Mouse (Mus musculus) heart, adult 2 months (tissue): Measurements from ENCODE around the gene Phlpp2. TPM values are rescaled to one million over a fixed set of nuclear protein-coding genes. Genes with fewer than 3 reads are reported as not detected.

Experiments
- DNase-seq, 2 experiments: peaks; one replicate each; pipeline ENCODE4 v3.0.0; 2021
- H3K27ac ChIP-seq: fragments of 200-600 bp; 2 replicates; pipeline ENCODE4 v1.8.1; 2022
- H3K27me3 ChIP-seq: fragments of 200-500 bp; 2 replicates; pipeline ENCODE4 v1.6.1; 2012; ENCODE audit warnings: mild to moderate bottlenecking, low read length, inconsistent platforms, mixed read lengths; ENCODE audit not compliant: control insufficient read depth, insufficient read depth
- H3K36me3 ChIP-seq: fragments of 200-500 bp; 2 replicates; pipeline ENCODE4 v1.6.1; 2012; ENCODE audit warnings: low read length, inconsistent platforms; ENCODE audit not compliant: control insufficient read depth, insufficient read depth
- H3K4me1 ChIP-seq: fragments of 200-500 bp; 2 replicates; pipeline ENCODE4 v1.6.1; 2011; ENCODE audit warnings: low read length; ENCODE audit not compliant: control insufficient read depth, insufficient read depth
- H3K4me3 ChIP-seq: fragments of 200-600 bp; 2 replicates; pipeline ENCODE4 v1.8.1; 2022
- H3K79me2 ChIP-seq: fragments of 200-500 bp; replicated peaks from 2 replicates; pipeline ENCODE4 v1.6.1; 2012; ENCODE audit warnings: mild to moderate bottlenecking, inconsistent platforms, low read length, moderate library complexity, mixed read lengths; ENCODE audit not compliant: control insufficient read depth, insufficient read depth
- H3K9ac ChIP-seq: fragments of 200-500 bp; 2 replicates; pipeline ENCODE4 v1.6.1; 2012; ENCODE audit warnings: low read depth, mild to moderate bottlenecking, control low read depth, inconsistent platforms, low read length, mixed read lengths
- CTCF ChIP-seq: fragments of 200-600 bp; IDR thresholded peaks from 2 replicates; pipeline ENCODE4 v1.8.1; 2022; ENCODE audit warnings: antibody characterized with exemption, mild to moderate bottlenecking, moderate library complexity
- EP300 ChIP-seq: fragments of 200-500 bp; IDR thresholded peaks from 2 replicates; pipeline ENCODE4 v1.6.1; 2011; ENCODE audit warnings: low read depth, low read length, control low read depth; ENCODE audit not compliant: insufficient read depth
- POLR2A ChIP-seq: fragments of 200-500 bp; IDR thresholded peaks from 2 replicates; pipeline ENCODE4 v1.6.1; 2011; ENCODE audit warnings: mild to moderate bottlenecking, low read depth, low read length, control low read depth; ENCODE audit not compliant: insufficient read depth
- WGBS: fragments of 180-500 bp; shearing (Covaris S2); methylation state at CpG from one replicate; pipeline ENCODE4 v1.1.7; 2018; 5-methylcytosine and 5-hydroxymethylcytosine counted together
- intact Hi-C: fragments of 180-260 bp; cut with DNase I; formaldehyde crosslinking; loops from one replicate; pipeline ENCODE4 v1.15.1; 2025
- polyA plus RNA-seq: library from polyadenylated mRNA; depleted of rRNA; stranded (reverse); fragments of >200 nt; gene quantifications from 2 replicates; pipeline ENCODE4 v1.2.3, GENCODE M21; 2012
- total RNA-seq, 2 experiments: library from RNA; stranded (reverse); gene quantifications; 2 replicates each; pipeline ENCODE4 v1.2.3; 2021

Phlpp2 gene
- total and polyA plus RNA-seq, 3 experiments = 2.1 to 4.6 (median 3.2) TPM

DNA sequence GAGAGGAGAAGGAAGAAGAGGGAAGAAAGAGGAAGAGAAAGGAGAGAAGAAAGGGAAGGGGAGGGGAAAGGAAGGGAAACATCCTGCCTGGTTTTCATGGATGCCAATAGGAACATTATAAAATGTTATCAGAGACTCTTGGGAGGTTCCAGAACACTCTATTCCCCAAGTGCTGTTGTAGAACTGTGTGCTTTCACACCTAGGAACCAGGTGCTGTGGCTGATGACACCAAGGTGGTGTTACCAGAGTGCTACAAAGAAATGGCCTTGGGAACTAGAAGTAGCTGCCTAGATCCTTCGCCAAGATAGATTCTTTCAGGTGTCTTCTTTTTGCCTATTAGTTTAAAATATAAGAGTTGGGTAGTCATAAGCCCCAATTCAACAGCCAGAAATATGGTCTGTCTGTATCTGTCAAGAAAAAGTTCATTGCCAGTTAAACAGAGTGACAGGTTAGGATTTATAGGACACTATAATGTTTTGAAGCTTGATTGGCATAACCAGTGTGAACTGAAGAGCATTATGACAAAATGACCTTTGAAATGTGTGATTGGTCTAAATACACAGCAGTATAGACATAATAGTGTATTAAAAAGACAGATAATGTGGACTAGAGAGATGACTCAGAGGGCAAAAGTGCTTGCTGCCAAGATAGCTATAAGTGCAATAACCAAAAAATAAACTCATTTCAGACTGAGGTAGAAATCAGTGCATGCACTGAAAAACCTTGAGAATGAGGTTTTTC lies 36.8 kb downstream of the Phlpp2 start:
- Histone ChIP-seq H3K27ac (no peak overlapping the region), H3K4me3 (no peak overlapping the region), H3K9ac (no peak overlapping the region), H3K79me2 (no peaks in the 10 kb centered on the region), H3K27me3 (no peaks in the 10 kb centered on the region), H3K4me1 (no peaks in the 10 kb centered on the region), H3K36me3 (no peaks in the 10 kb centered on the region; the same call in 1 of the 2 replicates)
- WGBS = 97% methylated on average over 1 of the region's 1 CpGs
- intact Hi-C loops = no loop called here
- DNase-seq = no peak
- TF ChIP-seq EP300 (no peak), POLR2A (no peak), CTCF (no peak)

DNA sequence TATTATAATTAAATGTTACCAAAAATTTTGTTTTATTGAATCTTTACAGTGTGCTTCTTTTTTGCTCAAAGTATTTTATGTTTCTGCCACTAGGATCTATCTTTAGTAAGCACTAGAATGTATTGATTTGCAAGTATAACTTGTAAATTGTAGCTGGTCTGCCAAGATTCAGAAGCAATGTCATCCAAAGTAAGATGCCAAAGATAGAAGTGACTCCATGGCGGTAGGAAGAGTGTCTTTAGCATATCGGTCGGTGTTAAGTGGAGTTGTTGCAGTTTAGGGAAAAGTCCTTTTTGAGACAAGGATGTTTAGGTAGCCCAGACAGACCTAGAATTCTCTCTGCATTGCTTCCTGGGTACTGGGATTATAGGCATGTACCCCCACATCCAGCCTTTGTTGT lies 38.6 kb downstream of the Phlpp2 start:
- Histone ChIP-seq H3K79me2 (no peaks in the 10 kb centered on the region), H3K4me3 (no peak overlapping the region), H3K36me3 (no peaks in the 10 kb centered on the region; the same call in 1 of the 2 replicates), H3K27ac (no peak overlapping the region), H3K27me3 (no peaks in the 10 kb centered on the region), H3K9ac (no peak overlapping the region), H3K4me1 (no peaks in the 10 kb centered on the region)
- WGBS = 94% methylated on average over 3 of the region's 3 CpGs
- DNase-seq = no peak
- intact Hi-C loops = no loop called here
- TF ChIP-seq POLR2A = no peak
- TF ChIP-seq EP300 = no peak
- no peak for TF ChIP-seq CTCF

DNA sequence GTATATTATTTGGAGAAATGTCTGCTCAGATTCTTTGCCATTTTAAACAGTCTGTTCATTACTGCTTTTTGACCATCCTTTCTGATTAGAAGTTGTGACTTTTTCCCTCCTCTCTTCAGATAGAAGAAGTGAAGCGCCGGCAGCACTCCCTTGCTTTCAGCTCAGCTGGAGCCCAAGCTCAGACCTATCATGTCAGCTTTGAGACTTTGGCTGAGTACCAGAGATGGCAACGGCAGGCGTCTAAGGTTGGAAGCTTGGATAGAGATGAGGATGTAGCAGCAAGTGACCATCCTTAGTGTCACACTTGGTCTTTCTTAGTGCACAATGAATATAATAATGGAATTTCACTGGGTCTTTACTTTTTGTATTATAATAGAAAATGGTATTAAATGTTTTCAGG lies 39.0 kb downstream of the Phlpp2 start:
- Histone ChIP-seq H3K79me2 (no peaks in the 10 kb centered on the region), H3K4me3 (no peak overlapping the region), H3K27ac (no peak overlapping the region), H3K27me3 (no peaks in the 10 kb centered on the region), H3K4me1 (no peaks in the 10 kb centered on the region), H3K36me3 (no peaks in the 10 kb centered on the region; the same call in 1 of the 2 replicates), H3K9ac (no peak overlapping the region)
- intact Hi-C loops = no loop called here
- no peak for TF ChIP-seq EP300
- DNase-seq = no peak
- WGBS = 79% methylated on average over 4 of the region's 4 CpGs

DNA sequence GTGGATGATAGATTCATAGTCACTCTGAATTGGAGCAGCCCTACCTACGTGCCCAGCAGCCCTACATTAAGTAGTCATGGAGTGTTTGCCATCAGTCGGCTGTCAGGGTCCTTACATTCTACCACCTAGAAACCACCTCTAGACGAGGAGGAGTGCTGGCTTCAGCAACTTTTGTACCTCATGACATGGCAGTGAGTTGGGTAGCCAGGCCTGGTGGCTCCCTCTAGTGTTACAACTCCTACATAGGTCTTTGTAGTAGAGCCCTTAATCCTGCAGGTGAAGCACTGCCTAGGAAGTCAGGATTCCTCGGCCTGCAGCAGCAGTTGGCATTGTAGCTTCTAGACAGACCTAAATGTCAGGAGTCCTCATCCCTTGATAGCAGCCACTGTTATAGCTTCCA lies 48.9 kb downstream of the Phlpp2 start:
- H3K4me3 ChIP-seq = no peak overlapping the region
- no peaks in the 10 kb centered on the region for H3K27me3 ChIP-seq
- WGBS = 46% methylated on average over 4 of the region's 4 CpGs
- H3K27ac ChIP-seq = no peak overlapping the region
- no peak overlapping the region for H3K9ac ChIP-seq
- DNase-seq = peak; percentile 30 to 32
- no peaks in the 10 kb centered on the region for H3K79me2 ChIP-seq
- peak; percentile 82 for TF ChIP-seq CTCF
- TF ChIP-seq EP300 = no peak
- H3K36me3 ChIP-seq = no peaks in the 10 kb centered on the region
- intact Hi-C loops = loop anchor here (1.0 to 5.0 kb wide), 2 partner anchors 50 to 64 kb away; partner anchors contain the start of gene Phlpp2
- H3K4me1 ChIP-seq = peaks cover 1% of the 10 kb centered on the region; the same call in 1 of the 2 replicates

DNA sequence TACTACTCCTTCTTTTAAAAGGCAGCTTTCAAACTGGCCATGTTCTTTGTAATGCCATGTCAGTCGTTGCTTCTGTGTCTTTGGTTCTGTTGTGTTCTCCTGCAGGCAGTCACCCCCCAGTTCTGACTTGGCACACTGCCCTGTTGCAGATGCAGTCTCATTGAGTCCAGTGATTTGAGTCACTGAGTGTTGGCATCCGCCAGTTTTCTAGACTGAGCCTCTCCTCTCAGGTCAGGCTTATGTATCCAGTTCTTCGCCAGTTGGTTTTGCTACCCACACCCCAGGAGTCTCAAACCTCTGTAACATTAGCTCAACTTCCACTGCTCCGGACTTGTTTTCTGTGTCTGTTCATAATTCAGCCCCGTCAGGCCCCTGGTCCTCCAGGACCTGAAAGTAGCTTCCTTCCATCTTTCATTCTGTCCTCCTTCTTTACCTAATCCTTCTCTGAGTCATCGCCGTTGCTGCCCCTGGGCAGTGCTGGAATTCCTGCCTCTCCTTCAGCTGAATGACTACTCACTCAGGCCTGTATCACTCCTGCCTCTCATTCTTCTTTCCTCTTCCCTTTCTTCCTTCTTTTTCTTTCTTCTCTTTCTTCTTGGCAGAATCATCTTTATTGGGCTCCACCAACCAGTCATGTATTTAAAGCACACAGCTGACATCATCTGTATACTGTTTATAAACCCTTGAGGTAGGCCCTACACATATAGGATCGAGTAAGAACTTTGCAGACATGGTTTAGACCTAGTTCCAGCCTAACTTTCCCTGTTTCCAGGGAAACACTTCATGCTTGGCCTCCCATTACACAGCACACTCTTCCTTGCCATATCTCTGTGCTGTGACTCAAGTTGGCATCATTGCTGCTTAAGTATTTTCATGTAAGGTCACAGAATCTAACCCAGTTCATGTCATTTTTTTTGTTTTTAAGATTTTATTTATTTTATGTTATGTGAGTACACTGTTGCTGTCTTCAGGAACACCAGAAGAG lies 52.4 kb downstream of the Phlpp2 start:
- H3K27me3 ChIP-seq = no peaks in the 10 kb centered on the region
- H3K4me1 ChIP-seq = peaks cover 1% of the 10 kb centered on the region; the same call in 1 of the 2 replicates
- intact Hi-C loops = no loop called here
- no peak for TF ChIP-seq CTCF
- no peak for TF ChIP-seq EP300
- no peak for TF ChIP-seq POLR2A
- peak in 1 of 2 experiments; percentile 9 for DNase-seq
- H3K79me2 ChIP-seq = no peaks in the 10 kb centered on the region
- H3K27ac ChIP-seq = no peak overlapping the region
- no peak overlapping the region for H3K9ac ChIP-seq
- WGBS = 71% methylated on average over 8 of the region's 8 CpGs
- H3K4me3 ChIP-seq = no peak overlapping the region
- H3K36me3 ChIP-seq = no peaks in the 10 kb centered on the region
